Comparison of ENCODE assay signal across 8 mouse cellular contexts in the genomic region with DNA sequence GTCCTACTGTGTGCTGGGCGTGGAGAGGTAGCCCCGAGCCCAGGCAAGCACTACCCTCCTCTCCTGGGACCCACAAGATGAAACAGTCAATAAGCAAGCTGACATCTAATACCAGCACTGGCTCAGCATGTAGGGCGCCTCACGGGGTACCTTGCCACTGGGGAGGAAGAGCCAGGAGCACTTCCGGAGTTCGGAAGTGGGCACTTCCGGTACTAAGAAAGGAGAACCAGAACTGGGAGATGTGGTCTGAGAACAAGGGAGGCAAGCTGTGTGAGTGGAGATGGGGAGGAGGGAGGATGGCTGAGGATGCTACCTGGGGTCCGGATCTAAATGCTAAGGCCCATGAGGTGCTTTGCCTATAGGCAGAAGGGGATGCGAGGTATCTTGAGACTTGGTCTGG.
DNase-seq lines count a peak whose midpoint lies in the region; ATAC-seq and TF ChIP-seq lines count a peak whose summit lies in the region.

No protein-coding gene starts in this region.

- 56% methylated on average over 9 of the region's 9 CpGs for whole genome bisulfite sequencing in hindbrain, embryonic 14.5 days
- WGBS in hindbrain, embryonic 13.5 days: 53% methylated on average over 9 of the region's 9 CpGs
- WGBS in limb, embryonic 13.5 days: 56% methylated on average over 9 of the region's 9 CpGs
- WGBS in thymus, adult 2 months: 30% methylated on average over 9 of the region's 9 CpGs

- no peaks in the 10 kb centered on the region for H3K9me3 ChIP-seq in hindbrain, embryonic 14.5 days (ENCODE audit: control insufficient read depth, low read length)
- no peaks in the 10 kb centered on the region for H3K9me3 ChIP-seq in hindbrain, embryonic 13.5 days
- no peaks in the 10 kb centered on the region for H3K9me3 ChIP-seq in ES-E14 (ENCODE audit: control insufficient read depth, insufficient read depth, low read depth, low read length)
- H3K9me3 ChIP-seq in limb, embryonic 13.5 days: no peaks in the 10 kb centered on the region

- in situ Hi-C loops in ES-E14 (cut with MboI; ENCODE audit: low sequenced_read_pairs in 2 of 2, unreplicated experiment in 2 of 2): loop anchor here (5.0 to 25.0 kb wide), 3 partner anchors 154 to 389 kb away; no protein-coding TSS in a partner anchor

- no peaks in the 10 kb centered on the region for H3K27me3 ChIP-seq in hindbrain, embryonic 14.5 days (ENCODE audit: control insufficient read depth, insufficient read depth, low read length)
- H3K27me3 ChIP-seq in hindbrain, embryonic 13.5 days: peaks cover 39% of the 10 kb centered on the region; the same call in 1 of the 2 replicates
- H3K27me3 ChIP-seq in limb, embryonic 13.5 days: peaks cover 28% of the 10 kb centered on the region
- no peaks in the 10 kb centered on the region for H3K27me3 ChIP-seq in thymus, adult 2 months (ENCODE audit: control insufficient read depth, insufficient read depth, low read length)

- no peak for TF ChIP-seq CTCF in thymus, adult 2 months (IDR thresholded peaks at IDR 0.05; ENCODE audit: borderline replicate concordance, control insufficient read depth, extremely low read depth, insufficient read depth, low read length, poor library complexity)

- H3K4me2 ChIP-seq in hindbrain, embryonic 14.5 days (replicated peaks): peak overlapping the region; percentile 42
- H3K4me2 ChIP-seq in hindbrain, embryonic 13.5 days: no peak overlapping the region
- peak overlapping the region; percentile 57; the same call in 1 of the 2 replicates for H3K4me2 ChIP-seq in limb, embryonic 13.5 days (replicated peaks)

- ATAC-seq in hindbrain, embryonic 14.5 days (ENCODE audit: low FRiP score): no peak
- no peak for ATAC-seq in hindbrain, embryonic 13.5 days (ENCODE audit: low FRiP score)
- no peak for ATAC-seq in limb, embryonic 13.5 days (ENCODE audit: low FRiP score, low read depth)
- ATAC-seq in erythroblast, adult 5-6 weeks (replicated peaks; ENCODE audit: low FRiP score, poor library complexity, severe bottlenecking): no peak

- no peak for TF ChIP-seq POLR2A in thymus, adult 2 months (IDR thresholded peaks at IDR 0.05; ENCODE audit: control insufficient read depth, extremely low read depth, insufficient read depth, low read length, poor library complexity)

- DNase-seq in hindbrain, embryonic 14.5 days (ENCODE audit: low spot score): no peak
- DNase-seq in ES-E14 (ENCODE audit: low read depth, low spot score): no peak
- DNase-seq in thymus, adult 2 months: peak; percentile 40
- DNase-seq in kidney, adult 11 months: no peak
- no peak for DNase-seq in left cerebral cortex, postnatal 36 days (ENCODE audit: low spot score in 2 of 2)

- H3K27ac ChIP-seq in hindbrain, embryonic 14.5 days: no peak overlapping the region
- no peak overlapping the region for H3K27ac ChIP-seq in hindbrain, embryonic 13.5 days
- H3K27ac ChIP-seq in ES-E14 (ENCODE audit: insufficient read depth, low read depth, low read length, poor library complexity, severe bottlenecking): no peak overlapping the region
- no peak overlapping the region for H3K27ac ChIP-seq in limb, embryonic 13.5 days
- peak overlapping the region; percentile 72; the same call in 1 of the 2 replicates for H3K27ac ChIP-seq in thymus, adult 2 months (ENCODE audit: control insufficient read depth, insufficient read depth, low read length)

- intact Hi-C loops in left cerebral cortex, postnatal 36 days (cut with DNase I): no loop called here

- H3K36me3 ChIP-seq in hindbrain, embryonic 14.5 days (replicated peaks; ENCODE audit: control insufficient read depth, insufficient read depth): no peaks in the 10 kb centered on the region
- H3K36me3 ChIP-seq in hindbrain, embryonic 13.5 days: no peaks in the 10 kb centered on the region
- no peaks in the 10 kb centered on the region for H3K36me3 ChIP-seq in ES-E14 (ENCODE audit: control insufficient read depth, insufficient read depth, low read length, poor library complexity, severe bottlenecking)
- no peaks in the 10 kb centered on the region for H3K36me3 ChIP-seq in limb, embryonic 13.5 days
- no peaks in the 10 kb centered on the region for H3K36me3 ChIP-seq in thymus, adult 2 months (ENCODE audit: control insufficient read depth, insufficient read depth, low read length)

- no peak overlapping the region for H3K4me3 ChIP-seq in hindbrain, embryonic 14.5 days (replicated peaks; ENCODE audit: low read length)
- no peak overlapping the region for H3K4me3 ChIP-seq in hindbrain, embryonic 13.5 days
- H3K4me3 ChIP-seq in ES-E14 (ENCODE audit: insufficient read depth in 1 of 2, low read depth in 1 of 2, low read length in 2 of 2, poor library complexity in 1 of 2, severe bottlenecking in 1 of 2): no peak overlapping the region
- no peak overlapping the region for H3K4me3 ChIP-seq in limb, embryonic 13.5 days
- peak overlapping the region; percentile 16; the same call in 1 of the 2 replicates for H3K4me3 ChIP-seq in thymus, adult 2 months (ENCODE audit: control insufficient read depth, insufficient read depth, low read length)

- H3K9ac ChIP-seq in hindbrain, embryonic 14.5 days: no peak overlapping the region
- H3K9ac ChIP-seq in hindbrain, embryonic 13.5 days: no peak overlapping the region
- H3K9ac ChIP-seq in ES-E14 (ENCODE audit: insufficient read depth, low read depth, low read length, poor library complexity, severe bottlenecking): 0 out of 2 replicates have a peak overlapping the region, but pooled peaks have one; percentile 21
- H3K9ac ChIP-seq in limb, embryonic 13.5 days: no peak overlapping the region

- H3K4me1 ChIP-seq in hindbrain, embryonic 14.5 days (replicated peaks; ENCODE audit: control insufficient read depth, insufficient read depth, low read length): peaks cover 7% of the 10 kb centered on the region; the same call in 1 of the 2 replicates
- H3K4me1 ChIP-seq in hindbrain, embryonic 13.5 days (replicated peaks): peaks cover 13% of the 10 kb centered on the region
- H3K4me1 ChIP-seq in ES-E14 (ENCODE audit: control insufficient read depth in 2 of 2, insufficient read depth in 2 of 2, low read length in 2 of 2, poor library complexity in 1 of 2): no peaks in the 10 kb centered on the region; a peak in 1 of 4 replicates
- peaks cover 33% of the 10 kb centered on the region for H3K4me1 ChIP-seq in limb, embryonic 13.5 days
- peaks cover 21% of the 10 kb centered on the region for H3K4me1 ChIP-seq in thymus, adult 2 months (replicated peaks; ENCODE audit: control insufficient read depth, insufficient read depth, low read length)

TF ChIP-seq in ES-E14, 5 proteins besides CTCF, POLR2A, EP300 and RAD21:
- TF ChIP-seq CHD2 (IDR thresholded peaks at IDR 0.05; ENCODE audit: low read depth, low read length): no peak
- no peak for TF ChIP-seq MAFK (IDR thresholded peaks at IDR 0.05; ENCODE audit: insufficient read depth, low read depth, low read length)
- no peak for TF ChIP-seq ZC3H11A (IDR thresholded peaks at IDR 0.05; ENCODE audit: borderline replicate concordance, low read depth, low read length)
- no peak for TF ChIP-seq ZNF384 (IDR thresholded peaks at IDR 0.05; ENCODE audit: low read depth, low read length)
